Mouse (Mus musculus) testis, adult 2 months (tissue): ENCODE data around the gene Nefh.

Experiments
- CTCF ChIP-seq: fragments of 200-500 bp; IDR thresholded peaks from 2 replicates; pipeline ENCODE4 v1.5.1; 2012; ENCODE audit warnings: low read depth, mild to moderate bottlenecking, inconsistent platforms, low read length, moderate library complexity; ENCODE audit not compliant: control insufficient read depth, insufficient read depth, insufficient replicate concordance
- POLR2A ChIP-seq: fragments of 200-500 bp; IDR thresholded peaks from 2 replicates; pipeline ENCODE4 v1.6.1; 2012; ENCODE audit warnings: low read depth, mild to moderate bottlenecking, inconsistent platforms, low read length, moderate library complexity; ENCODE audit not compliant: control insufficient read depth

DNA sequence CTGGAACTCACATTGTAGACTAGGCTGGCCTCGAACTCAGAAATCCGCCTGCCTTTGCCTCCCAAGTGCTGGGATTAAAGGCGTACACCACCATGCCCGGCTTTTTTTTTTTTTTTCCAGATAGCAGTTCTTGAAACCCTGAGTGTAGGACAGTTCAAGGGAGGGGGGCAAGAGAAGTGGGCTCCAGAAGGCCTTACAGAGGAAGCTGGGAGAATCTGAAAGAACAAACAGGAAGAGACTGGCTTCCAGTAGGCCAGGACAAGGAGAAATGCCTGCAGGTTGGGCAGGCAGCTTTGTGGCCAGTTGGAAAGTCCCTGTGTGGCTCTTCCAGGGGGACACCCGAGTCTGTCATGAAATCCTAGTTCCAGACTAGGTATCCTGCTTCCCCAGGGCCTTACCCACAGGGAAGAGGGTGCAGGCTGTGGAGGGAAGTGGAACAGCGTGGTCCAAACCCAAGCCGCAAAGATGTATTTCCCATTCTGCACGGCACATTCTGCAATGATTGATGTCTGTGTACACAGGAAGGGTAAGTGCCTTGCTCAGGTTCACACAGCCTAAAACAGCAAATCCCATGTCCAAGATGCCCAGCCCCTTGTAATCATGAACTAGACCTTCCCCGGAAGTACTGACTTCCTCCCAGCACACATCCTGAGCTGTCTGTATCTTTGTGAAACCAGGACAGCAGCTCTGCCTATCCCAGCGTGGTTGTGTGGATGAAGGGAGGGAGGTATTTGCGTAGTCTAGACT lies 26.7 kb upstream of the Nefh start:
- TF ChIP-seq CTCF (no peak), POLR2A (no peak)
